Mouse (Mus musculus) Patski (cell line): ENCODE data around the gene Tnfaip2. TPM values are rescaled to one million over a fixed set of nuclear protein-coding genes. Genes with fewer than 3 reads are reported as not detected.

Source experiments
- ATAC-seq: fragments of 100-300 bp; one replicate; pipeline ENCODE4 v1.8.0; 2021
- CTCF ChIA-PET: fragments of 350-600 bp; sonication (Branson Sonifier 250); formaldehyde crosslinking; loops from one replicate; lab custom pipeline; 2022; ENCODE audit warnings: inconsistent platforms; lab: Charles Lee
- POLR2A ChIA-PET: fragments of 350-600 bp; sonication (Branson Sonifier 250); formaldehyde crosslinking; loops from one replicate; lab custom pipeline; 2022; ENCODE audit warnings: antibody characterized with exemption, inconsistent platforms; lab: Charles Lee
- DNase-seq: peaks from one replicate; pipeline ENCODE4 v3.0.0-alpha.2; 2011; ENCODE audit warnings: low read depth, low spot score
- H3K27me3 ChIP-seq: fragments of 371-371 bp; one replicate; pipeline ENCODE4 v1.5.1; 2021
- CTCF ChIP-seq: fragments of 100-300 bp; IDR thresholded peaks from one replicate; pipeline ENCODE4 v1.5.1; 2021
- in situ Hi-C: fragments of 300-500 bp; cut with MboI; formaldehyde crosslinking; loops from 3 replicates; pipeline ENCODE4 v1.11.1; 2018; ENCODE audit warnings: low pct_unique_long_range_greater_than_20kb, mixed read lengths
- polyA plus RNA-seq: library from polyadenylated mRNA; unstranded; gene quantifications from one replicate; pipeline ENCODE4 v1.2.3, GENCODE M21; 2021

Gene Tnfaip2
- polyA plus RNA-seq, 1 experiment from 2014 or later = 57.5 TPM

GRCm38 (mm10) chr12:111432751-111433331 lies 9.4 kb upstream of the Tnfaip2 start:
- ChIA-PET CTCF (interaction anchor here (1.0 to 12.6 kb wide), 2 partner anchors 15 to 25 kb away, joined by 3 to 144 read pairs; no protein-coding TSS in a partner anchor), POLR2A (no interaction called here)
- DNase-seq (no peak), ATAC-seq (no peak)
- no peaks in the 10 kb centered on the region for H3K27me3 ChIP-seq
- no peak for TF ChIP-seq CTCF
- in situ Hi-C loops = no loop called here

GRCm38 (mm10) chr12:111434164-111434744 lies 8.0 kb upstream of the Tnfaip2 start:
- ATAC-seq = no peak
- H3K27me3 ChIP-seq = no peaks in the 10 kb centered on the region
- TF ChIP-seq CTCF = no peak

GRCm38 (mm10) chr12:111434745-111435327 lies 7.4 kb upstream of the Tnfaip2 start:
- in situ Hi-C loops = no loop called here
- no peak for DNase-seq
- H3K27me3 ChIP-seq = no peaks in the 10 kb centered on the region
- CTCF ChIA-PET = no interaction called here
- no peak for TF ChIP-seq CTCF
- ATAC-seq = no peak
- POLR2A ChIA-PET = interaction anchor here (0.7 kb wide), 1 partner anchor 7 kb away, joined by 3 read pairs; no protein-coding TSS in a partner anchor

More at GRCm38 (mm10) chr12:111434164-111434744, 8.0 kb upstream of the Tnfaip2 start:
- POLR2A ChIA-PET = interaction anchor here (0.7 kb wide), 1 partner anchor 8 kb away, joined by 3 read pairs; no protein-coding TSS in a partner anchor
- CTCF ChIA-PET = no interaction called here
- DNase-seq = no peak
- in situ Hi-C loops = no loop called here

DNA sequence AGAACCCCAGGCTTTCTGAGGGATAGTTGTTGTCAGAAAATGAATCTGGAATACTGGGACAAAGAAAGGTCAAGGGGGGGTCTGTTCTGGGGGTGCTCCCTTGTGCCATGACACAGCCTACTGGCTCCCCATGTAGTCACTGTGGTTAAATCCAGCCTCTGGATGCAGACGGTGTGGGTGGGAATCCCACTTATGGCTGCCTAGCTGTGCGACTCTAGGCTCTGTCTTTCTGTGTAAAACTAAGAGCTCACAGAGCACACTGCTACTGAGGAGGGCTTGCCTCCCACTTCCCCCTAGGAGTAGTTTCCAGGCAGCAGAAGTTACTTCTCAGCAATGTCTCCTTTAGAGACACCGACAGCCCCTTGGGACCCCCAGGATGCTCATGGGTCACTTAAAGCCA lies 6.1 kb upstream of the Tnfaip2 start:
- POLR2A ChIA-PET = no interaction called here
- in situ Hi-C loops = no loop called here
- H3K27me3 ChIP-seq = no peaks in the 10 kb centered on the region
- DNase-seq = no peak
- CTCF ChIA-PET = interaction anchor here (0.8 kb wide), 1 partner anchor 12 kb away, joined by 3 read pairs; no protein-coding TSS in a partner anchor
- ATAC-seq = no peak
- no peak for TF ChIP-seq CTCF

GRCm38 (mm10) chr12:111436640-111437039 lies 5.6 kb upstream of the Tnfaip2 start:
- in situ Hi-C loops = no loop called here
- TF ChIP-seq CTCF = no peak
- ChIA-PET POLR2A (no interaction called here), CTCF (no interaction called here)
- no peaks in the 10 kb centered on the region for H3K27me3 ChIP-seq
- DNase-seq = no peak
- no peak for ATAC-seq

- ChIA-PET CTCF (interaction anchor here (0.9 to 1.7 kb wide), 2 partner anchors 9 to 10 kb away, joined by 3 to 5 read pairs; no protein-coding TSS in a partner anchor), POLR2A (no interaction called here)
- ATAC-seq (no peak), DNase-seq (no peak)
- H3K27me3 ChIP-seq = no peaks in the 10 kb centered on the region
- in situ Hi-C loops = no loop called here
- TF ChIP-seq CTCF = no peak
These were observed 4.9 kb upstream of the Tnfaip2 start for GRCm38 (mm10) chr12:111437222-111437900.

DNA sequence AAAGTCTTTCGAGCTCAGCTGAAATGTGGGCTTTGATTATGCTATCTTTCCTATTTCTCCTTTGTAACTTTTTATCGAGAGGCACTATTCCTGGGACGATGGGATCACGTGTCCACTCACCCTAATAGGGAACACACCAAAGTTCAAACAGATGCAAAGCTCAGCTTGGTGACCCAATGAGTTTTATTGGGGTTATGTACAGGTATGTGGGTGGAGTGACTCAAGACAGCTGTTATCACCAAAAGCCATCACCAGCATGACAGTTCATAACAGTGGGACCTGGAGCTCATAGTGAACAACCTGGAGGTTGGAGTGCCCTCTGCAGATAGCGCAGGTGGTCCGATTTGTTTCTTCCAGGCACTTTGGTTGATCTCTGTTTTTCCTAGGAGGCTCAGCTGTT lies 3.4 kb upstream of the Tnfaip2 start:
- in situ Hi-C loops = no loop called here
- TF ChIP-seq CTCF = no peak
- no peak for DNase-seq
- POLR2A ChIA-PET = no interaction called here
- no peak for ATAC-seq
- CTCF ChIA-PET = interaction anchor here (1.1 to 1.7 kb wide), 4 partner anchors 9 to 18 kb away, joined by 3 to 5 read pairs (median 3); no protein-coding TSS in a partner anchor
- H3K27me3 ChIP-seq = no peaks in the 10 kb centered on the region

- CTCF ChIA-PET = no interaction called here
- no peaks in the 10 kb centered on the region for H3K27me3 ChIP-seq
- in situ Hi-C loops = no loop called here
These were observed 1.4 kb upstream of the Tnfaip2 start for GRCm38 (mm10) chr12:111440701-111441373.

GRCm38 (mm10) chr12:111441523-111441922 lies 746 bp upstream of the Tnfaip2 start:
- TF ChIP-seq CTCF = no peak
- ATAC-seq = no peak
- no peaks in the 10 kb centered on the region for H3K27me3 ChIP-seq
- CTCF ChIA-PET = no interaction called here
- POLR2A ChIA-PET = interaction anchor here (0.6 to 1.3 kb wide), 2 partner anchors 7 to 13 kb away, joined by 3 to 4 read pairs; no protein-coding TSS in a partner anchor
- in situ Hi-C loops = no loop called here
- DNase-seq = no peak

More at GRCm38 (mm10) chr12:111440701-111441373, 1.4 kb upstream of the Tnfaip2 start:
- DNase-seq (no peak), ATAC-seq (no peak)
- TF ChIP-seq CTCF = no peak
- POLR2A ChIA-PET = no interaction called here
